Mouse (Mus musculus) right cerebral cortex, postnatal 10 days (tissue): ENCODE data around the gene Fdx1.

ENCODE experiments used
- DNase-seq, 2 experiments: peaks; one replicate each; pipeline ENCODE4 v3.0.0; 2021; ENCODE audit warnings: low spot score in 2 of 2

Gene Fdx1

DNA sequence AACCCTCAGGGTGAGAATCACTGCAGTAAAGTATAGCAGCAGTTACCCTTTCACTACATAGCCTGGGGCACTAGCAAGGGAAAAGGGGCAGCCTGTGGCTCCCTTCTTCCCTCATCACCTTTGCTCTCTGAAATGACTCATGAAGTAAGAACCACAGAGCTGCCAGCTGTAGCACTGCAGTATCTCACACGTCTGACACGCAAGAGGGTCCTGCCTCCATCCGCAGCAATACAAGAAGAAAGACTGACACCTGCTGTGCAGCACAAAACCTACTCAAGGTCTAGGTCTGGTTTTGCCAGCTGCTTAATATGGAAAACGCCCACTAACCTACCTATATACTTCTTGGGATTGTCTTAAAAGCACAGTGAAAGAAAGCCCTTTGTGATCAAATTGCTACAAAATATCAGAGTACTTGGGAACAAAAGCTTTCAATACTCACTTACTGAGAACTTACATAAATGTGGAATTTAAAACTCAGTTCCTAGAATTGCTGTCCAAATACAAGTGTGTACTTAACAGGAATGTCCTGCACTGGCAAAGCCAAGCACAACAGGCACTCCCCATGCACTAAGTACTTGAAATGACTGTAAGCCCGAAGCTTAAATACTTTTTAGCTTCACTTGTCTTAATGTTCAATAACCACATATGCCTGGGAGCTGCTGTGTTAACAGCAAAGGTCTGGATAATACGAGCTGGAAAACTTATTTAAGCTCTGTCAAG lies 2.0 kb downstream of the Fdx1 start:
- DNase-seq: no peak

DNA sequence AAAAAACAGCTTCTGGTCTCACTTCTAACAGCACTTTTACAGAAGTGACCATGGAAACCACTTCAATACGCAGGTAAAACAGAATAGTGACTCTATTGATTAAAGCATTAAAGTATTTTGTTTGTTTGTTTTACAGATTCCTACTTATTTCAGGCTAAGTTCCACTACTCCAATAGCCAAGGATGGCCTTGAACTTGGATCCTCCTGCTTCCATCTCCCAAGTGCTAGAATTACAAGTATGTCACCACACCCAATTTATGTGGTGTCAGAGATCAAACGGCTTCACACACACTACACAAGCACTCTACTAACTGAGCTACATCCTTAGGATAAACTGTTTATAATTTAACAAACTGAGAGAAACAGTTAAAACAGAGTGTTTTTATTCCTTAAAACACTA lies 3.0 kb downstream of the Fdx1 start:
- DNase-seq: no peak

DNA sequence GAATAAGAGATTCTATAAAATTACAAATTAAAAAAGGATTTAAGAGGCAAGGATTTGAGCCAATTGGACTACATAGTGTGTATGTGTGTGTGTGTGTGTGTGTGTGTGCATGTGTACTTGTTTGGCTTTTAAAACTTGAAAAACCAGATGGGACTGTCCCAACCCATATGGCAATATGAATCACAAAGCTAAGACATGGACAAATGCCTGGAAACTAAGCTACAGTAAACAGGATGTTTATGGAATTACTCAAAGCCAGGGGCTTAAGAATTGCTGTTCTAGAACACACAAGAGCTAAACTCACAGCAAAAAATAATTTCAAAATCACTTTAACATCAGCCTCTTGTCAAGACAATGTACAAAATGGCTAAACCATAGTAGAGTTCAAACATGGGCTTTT lies 4.4 kb downstream of the Fdx1 start:
- no peak for DNase-seq

DNA sequence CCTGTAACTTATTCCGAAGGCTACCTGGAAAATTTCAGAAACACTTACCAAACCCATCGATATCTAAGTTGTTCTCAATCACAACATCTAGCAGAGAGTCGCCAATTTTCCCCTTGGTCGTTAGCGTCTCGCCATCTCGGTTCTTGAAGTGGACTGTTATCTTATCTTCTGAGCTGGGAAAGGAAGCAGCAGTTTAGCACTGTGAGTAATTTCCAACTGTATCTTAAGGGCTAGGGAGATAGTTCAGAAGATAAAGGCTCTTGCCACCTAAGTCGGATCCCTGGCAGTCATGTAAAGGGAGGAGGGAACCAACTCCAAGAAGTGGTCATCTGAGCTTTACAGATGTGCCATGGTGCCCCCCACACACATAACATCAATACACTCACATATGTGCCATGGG lies 6.3 kb downstream of the Fdx1 start:
- no peak for DNase-seq

DNA sequence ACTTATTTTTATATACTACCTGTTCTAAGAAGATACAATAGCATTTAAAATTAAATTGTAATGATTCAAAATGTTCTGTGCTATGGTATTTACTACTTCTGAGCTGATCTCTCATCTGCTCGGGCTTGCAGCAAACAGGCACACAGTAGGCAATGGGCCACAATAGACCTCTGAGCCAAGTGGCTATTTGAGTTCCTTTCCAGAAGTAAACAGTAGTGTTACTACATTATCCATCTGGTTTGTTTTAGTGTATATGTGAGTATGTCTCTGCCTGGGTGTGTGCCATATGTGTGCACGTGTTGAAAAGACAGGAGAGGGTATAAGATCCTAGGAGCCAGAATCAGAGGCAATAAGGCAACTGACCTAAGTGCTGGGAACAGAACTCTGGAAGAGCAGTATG lies 6.9 kb downstream of the Fdx1 start:
- DNase-seq: no peak

DNA sequence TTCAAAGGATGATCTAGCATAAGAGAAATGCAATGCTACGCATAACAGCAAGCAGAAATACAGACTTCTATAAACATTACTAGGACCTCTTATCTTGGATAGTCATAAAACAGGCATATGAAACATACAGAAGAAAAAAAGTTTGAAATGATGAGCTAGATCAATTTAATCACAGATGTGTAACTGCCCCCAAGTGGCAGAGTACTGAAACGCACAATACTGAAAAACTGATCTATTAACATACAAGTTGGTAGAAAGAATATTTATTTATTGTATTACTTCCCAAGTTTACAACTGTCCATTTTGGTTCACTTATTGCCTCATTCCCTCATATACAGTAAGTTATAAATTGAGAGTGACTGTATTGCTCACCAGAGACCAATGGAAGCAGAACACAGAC lies 12.0 kb downstream of the Fdx1 start:
- peak; percentile 51 to 65 for DNase-seq

DNA sequence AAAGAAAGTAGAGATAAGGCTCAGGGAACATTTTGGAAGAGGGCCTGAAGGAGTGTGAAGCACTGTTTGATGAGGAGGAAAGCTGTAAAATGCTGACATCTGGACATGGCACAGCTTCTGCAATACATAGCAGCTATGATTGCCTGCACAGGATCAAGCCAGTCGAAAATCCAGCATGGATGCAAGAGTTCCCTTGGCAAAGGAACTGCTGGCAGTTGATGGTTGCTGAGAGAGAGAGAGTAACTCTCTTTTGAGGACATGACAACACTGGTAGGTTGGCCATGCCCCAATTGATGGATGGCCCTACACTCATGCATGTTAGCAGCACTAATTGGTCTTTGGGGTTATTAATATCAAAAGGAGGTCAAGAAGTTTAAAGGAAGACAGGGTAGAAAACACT lies 12.7 kb downstream of the Fdx1 start:
- DNase-seq: no peak

DNA sequence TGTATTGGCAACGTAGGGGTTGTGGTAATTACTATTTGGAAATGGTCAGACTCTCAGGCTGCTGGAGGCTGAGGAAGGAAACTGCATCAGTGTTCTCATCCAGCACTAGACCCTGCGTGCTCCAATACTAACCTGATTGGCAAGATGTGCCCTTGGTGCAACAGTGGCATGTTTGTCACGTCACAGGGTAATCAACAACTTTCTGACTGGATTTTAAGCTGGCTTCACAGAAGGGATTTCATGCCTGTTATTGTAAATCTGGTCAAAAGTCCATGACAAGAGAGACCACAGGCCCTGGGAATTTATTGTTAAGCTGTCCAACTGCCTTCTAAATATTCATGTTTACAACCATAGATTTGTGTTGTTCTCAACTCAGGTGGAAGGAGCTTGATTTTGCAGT lies 13.1 kb downstream of the Fdx1 start:
- DNase-seq: no peak

DNA sequence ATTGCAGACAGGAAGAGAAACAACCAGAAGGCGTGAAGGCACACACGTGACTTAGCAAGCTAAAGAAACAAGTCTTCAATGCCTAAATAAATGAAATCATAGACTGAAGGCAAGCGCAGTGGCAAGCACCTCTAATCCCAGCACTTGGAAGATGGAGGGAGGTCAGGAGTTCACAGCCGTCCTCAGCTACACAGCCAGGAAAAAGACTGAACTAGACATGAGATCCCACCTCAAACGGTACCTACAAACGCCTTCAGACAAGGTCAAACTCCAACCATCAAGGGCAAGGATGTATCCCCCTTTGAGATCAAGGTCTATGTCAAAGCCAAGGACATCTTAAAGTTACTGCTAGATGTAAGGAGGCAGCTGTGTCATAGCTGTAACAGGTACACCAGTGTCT lies 19.4 kb downstream of the Fdx1 start:
- DNase-seq: no peak

DNA sequence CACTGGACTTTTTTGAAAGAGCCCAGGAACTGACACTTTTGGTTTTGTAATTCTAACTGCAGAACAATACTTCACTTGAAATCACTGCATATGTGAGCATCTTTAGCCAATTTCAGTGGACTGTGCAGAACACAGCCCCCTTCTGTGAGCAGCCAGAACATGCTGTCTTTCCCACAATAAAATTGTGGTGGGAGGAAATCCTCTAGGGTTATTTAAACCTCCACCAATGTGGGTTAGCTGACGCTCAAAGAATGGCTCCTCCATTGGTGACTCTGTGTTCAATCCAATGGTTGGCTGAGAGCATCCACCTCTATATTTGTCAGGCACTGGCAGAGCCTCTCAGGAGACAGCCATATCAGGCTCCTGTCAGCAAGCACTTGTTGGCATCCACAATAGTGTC lies 28.7 kb downstream of the Fdx1 start:
- DNase-seq: peak in 1 of 2 experiments; percentile 47

DNA sequence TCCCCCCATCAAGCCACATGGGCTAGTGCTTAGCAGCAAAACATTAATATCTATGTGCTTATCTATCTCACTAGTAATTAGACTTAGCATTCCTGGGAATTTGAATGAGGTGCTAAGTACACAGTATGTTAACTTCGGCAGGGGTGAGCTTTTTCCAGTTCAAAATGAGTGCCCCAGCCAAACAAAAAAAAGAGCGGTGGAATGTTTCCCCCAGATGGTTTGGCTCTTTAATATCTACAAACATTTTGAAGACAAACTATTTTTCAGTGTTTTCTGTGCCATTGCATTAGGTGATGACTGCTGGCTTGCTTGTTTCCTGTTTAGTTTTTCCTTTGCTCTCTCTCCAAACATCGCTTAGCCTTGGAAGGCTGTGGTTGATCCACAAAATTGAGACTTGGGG lies 31.4 kb downstream of the Fdx1 start:
- DNase-seq: no peak

DNA sequence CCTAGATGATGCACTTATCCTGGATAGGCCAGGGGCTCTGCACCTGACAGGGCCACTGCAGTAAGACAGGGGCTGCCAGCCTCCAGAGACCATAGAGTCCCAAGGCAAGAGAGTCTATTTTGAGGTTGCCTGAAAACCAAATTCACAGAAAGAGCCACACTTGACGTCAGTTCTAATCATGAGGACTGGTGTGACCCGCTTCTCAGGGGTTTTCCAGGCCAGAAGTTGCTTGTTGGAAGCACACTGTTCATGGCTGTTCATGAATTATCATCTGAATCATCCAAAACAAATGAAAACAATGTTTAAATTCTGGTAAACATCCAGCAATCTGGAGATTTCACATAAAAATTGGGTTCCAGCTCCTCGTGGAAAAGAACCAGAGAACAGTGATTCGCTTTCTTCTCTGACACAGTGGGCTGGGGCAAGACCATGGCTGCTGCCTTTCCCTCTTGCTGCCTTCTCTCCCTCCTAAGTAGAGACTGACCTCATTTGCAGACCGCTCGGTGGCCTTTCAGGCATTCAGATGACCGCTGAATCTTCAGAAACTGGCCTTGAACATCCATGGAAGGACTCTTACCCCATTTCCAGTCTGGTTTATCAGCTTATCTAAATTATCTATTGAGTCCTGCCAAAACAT lies 32.2 kb downstream of the Fdx1 start:
- no peak for DNase-seq

DNA sequence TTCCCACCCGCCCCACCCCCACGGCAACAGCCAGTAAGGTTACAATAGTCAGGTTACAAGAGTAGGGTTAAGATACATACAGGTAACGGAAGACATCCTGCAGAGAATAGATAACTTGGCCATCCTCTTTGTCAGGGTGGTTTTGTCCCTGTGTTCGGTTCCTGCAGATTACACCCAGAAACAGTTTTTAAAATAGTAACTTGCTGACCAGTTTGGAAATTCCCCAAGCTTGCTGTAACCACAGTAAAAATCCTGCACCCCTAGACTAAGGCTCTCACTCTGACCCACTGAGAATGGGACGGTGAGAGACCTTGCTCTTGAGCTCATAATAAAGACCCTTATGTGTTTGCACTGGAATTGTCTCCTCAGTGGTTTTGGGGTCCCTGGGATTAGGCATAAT lies 33.4 kb downstream of the Fdx1 start:
- DNase-seq: no peak

DNA sequence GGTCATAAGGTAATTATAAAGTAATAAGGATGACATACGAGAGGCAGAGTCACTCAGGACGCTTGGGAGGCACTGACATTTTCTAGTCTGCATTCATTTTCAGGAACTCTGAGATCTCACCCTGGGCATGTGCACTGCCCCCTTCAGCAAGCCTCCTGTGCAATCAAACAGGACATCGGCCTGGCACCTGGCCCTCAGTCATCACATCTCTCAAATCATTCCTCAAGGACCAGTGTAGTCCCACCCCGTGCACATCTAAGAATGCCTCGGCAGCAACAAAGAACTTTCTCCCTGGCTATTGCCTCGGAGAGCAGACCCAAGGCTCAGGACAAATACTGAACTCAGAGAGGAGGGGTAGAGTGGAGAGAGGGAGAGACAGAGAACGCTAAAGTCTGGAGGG lies 34.7 kb downstream of the Fdx1 start:
- DNase-seq: no peak

DNA sequence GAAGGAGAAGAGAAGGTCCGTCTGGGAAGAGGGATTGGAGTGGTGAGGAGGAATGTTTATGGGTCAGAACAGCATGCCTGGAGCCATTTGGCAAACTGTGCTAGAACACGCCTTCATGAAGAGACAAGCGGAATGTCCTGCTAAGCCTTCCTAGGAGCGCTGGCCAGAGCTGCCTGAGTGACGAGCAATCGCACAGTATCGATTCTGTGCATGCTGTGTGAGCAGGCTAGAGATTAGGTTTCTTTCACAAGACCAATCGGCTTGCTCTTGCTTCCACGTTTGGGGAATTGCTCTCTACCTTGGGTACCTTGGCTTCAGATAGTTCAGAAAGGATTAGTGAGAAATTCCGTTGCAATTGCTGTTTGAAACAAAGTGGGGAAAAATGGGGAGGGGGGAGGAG lies 35.2 kb downstream of the Fdx1 start:
- no peak for DNase-seq

DNA sequence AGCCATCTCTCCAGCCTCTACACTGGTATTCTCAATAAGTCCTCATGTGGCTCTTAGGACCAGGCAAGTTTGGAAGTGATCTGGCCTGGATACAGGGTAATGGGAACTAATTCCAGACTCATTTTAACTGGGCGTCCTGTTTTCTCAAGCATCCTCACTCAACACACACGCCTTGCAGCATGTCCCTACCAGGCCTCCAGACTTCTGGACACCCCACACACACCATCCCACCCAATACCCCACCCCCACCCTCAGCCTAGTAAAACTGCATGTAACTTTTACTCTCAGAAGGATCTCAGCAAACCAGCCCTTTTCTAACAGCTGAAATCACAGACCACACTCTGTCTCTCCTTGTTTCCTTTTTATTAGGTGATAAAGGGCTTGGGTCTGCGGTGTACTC lies 35.7 kb downstream of the Fdx1 start:
- DNase-seq: no peak

DNA sequence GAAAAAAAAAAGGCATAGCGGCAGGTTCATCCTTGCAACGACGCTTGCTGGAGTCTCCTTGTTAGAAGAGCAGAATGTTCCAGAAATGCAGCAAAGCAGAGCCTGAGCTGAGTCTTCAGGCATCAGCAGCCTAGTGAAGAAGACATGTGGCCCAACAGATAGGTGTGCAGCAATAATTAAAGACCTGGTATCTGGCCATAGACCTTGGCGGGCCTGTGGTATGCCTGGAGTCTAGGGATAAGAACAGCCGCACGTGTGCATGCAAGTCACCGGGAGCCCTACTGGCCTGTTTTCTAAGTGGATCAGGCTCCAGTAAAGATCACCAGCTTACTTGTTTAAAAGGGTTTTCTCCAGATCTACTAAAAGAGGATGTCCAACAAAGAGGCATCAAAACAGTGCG lies 36.7 kb downstream of the Fdx1 start:
- DNase-seq: no peak

DNA sequence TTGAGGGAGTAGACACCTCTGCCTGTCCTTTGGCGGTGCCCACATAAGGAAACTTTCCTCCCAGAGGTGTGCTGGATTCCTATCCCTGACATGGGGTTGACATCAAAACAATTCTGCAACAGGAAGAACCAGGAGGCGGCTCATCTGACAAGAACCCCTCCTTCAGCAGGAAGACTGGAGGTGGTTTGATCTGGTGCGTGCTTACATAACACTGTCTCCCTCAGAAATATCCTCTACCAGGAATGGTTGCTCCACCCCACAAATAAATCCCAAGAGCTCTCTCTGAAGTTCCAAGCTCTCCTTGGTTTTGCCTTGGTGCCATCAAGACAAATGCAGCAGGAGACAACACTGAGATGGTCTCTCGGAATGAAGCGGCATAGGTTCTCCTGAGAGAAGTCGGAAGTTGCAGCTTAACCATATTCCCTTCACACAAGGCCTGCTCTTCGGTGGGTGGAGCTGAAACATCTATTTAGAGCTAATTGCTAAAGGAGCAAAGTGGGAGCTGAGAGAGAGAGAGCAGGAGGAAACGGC lies 38.7 kb downstream of the Fdx1 start:
- DNase-seq: no peak

DNA sequence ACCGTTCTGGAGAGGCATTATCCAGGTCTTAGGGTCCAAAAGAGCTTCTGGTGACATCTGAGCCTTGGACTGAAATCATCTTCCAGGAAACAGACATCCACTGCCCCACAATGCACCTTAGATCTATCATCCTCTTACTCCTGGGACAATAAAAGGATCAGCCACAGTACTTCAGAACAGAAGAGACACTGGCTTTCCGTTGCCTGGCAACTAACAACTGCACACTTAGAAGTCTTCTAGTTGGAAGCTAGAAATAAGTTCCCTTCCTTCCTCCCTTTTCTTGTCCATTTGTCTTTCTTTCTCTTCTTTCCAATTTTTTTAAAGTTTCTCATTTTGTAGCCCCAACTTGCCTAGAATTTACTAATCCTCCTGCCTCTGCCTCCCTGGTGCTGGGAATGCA lies 40.6 kb downstream of the Fdx1 start:
- peak in 1 of 2 experiments; percentile 54 for DNase-seq

DNA sequence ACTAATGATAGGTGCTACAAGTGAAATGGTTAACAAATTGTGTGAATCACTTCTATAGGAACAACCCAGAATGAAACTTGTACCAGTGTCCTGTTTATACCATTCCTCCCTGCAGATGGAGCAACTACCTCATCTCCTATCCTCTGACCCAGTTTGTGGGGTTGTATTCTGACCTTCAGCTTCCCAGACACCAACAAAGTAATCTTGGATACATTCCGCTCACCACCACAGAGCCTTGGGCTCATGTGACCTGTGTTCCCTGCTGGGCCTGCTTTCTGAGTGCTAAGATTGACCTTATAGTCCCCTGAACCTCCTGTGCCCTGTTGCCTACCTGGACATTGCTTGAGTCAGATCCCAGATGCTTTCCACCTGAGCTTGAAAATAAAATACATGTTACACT lies 47.8 kb downstream of the Fdx1 start:
- DNase-seq: no peak

DNA sequence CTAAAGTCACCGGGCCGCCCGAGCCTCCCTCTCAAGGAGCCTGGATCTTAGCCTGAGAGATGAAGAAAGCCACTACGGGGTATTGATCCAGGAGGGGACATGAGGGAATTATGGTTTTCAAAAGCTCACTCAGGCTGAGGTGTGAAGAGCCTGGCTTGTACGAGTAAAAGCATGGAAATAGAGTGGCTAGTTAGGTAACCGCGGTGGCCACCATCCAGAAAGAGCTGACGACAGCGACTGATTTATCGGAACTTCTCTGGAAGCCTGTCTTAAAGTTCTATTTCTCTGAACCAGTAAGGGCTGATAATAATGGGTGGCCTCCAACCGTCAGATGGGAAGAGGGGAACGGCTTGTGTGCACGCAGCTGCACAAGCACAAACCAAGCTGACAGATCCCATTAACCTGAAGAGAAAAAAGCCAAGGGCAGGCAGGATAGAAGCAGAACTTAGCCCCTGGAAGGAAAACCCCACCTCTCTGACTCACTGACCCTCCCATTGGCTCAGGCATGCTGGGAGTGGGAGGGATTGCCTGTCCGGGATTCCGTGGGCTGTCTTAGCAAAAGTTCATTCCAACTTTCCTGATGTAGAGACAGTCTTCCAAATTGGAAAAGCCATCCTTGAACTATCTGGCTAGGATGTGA lies 48.8 kb downstream of the Fdx1 start:
- no peak for DNase-seq

DNA sequence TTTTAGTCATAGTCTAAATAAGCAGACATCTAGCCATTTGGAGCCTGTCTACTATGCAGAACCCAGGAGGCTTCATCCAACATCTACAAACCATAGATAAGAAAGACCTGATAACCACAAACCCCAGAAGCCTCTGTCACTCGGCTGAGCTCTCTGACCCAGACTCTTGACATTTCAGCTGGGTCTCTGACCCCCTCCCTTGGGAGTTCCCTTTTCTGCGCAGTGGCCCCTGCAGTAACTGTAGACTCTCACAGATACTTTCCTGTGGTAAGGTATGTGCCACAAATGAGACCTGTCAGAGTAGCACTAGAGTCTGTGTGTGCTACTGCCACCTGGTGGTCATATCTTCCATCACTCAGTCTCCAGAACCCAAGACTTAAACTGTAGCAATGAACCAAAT lies 54.5 kb downstream of the Fdx1 start:
- DNase-seq: peak; percentile 72 to 79

DNA sequence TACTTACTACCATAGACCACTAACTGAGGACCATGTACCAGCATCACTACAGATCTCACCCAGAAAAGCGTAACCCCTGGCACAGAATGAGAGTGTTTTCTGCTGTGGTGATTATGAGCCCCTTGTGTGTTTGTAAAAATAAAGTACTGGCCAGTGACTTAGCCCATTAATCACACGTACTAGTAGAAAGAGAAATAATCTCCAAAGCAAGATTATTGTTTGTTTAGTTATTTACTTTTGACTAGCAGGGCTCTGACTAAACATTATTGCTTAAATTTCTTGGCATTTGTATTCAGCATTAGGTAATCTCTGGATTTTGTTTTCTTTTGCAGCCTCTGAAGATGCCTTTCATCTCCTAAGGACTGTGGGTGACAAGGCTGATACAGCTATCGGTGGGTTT lies 55.1 kb downstream of the Fdx1 start:
- DNase-seq: no peak
